Comparison of ENCODE assay signal across 9 mouse cellular contexts in genomic region chr17:86905297-86906135, GRCm38 (mm10). TPM values are rescaled to one million over a fixed set of nuclear protein-coding genes. Genes with fewer than 3 reads are reported as not detected.
A peak's percentile ranks its signal among the peaks of the same experiment; 100 is the strongest.
DNase-seq lines count a peak whose midpoint lies in the region; ATAC-seq lines count a peak whose summit lies in the region.
"Had no signal": no experiment of that assay in that cellular context is flagged by ENCODE, and none has a peak within 500 bp of the region (broad histone marks: within the 10 kb centered on the region; RNA-seq: fewer than 3 reads in every experiment).

No protein-coding gene starts in this region.

- H3K27me3 ChIP-seq in midbrain, embryonic 11.5 days (ENCODE audit: control insufficient read depth, insufficient read depth, low read length) = no peaks in the 10 kb centered on the region
- H3K27me3 ChIP-seq in stomach, embryonic 14.5 days (ENCODE audit: control insufficient read depth, insufficient read depth, low read length) = no peaks in the 10 kb centered on the region

- no peaks in the 10 kb centered on the region for H3K36me3 ChIP-seq in midbrain, embryonic 11.5 days (ENCODE audit: control insufficient read depth, insufficient read depth, low read length)
- no peaks in the 10 kb centered on the region for H3K36me3 ChIP-seq in stomach, embryonic 14.5 days (ENCODE audit: control insufficient read depth, insufficient read depth, low read length)

- peak; percentile 77 to 82 for DNase-seq in cerebellum, postnatal 10 days
- DNase-seq in gastrocnemius, postnatal 10 days = peak; percentile 63
- DNase-seq in hindlimb bud, embryonic 11.5 days (ENCODE audit: extremely low spot score, low read depth, low spot score) = peak; percentile 20
- peak; percentile 42 to 53 for DNase-seq in left cerebral cortex, postnatal 25 days (ENCODE audit: low spot score in 2 of 2)
- peak; percentile 91 for DNase-seq in midbrain, embryonic 11.5 days (ENCODE audit: low spot score, missing footprints)

- no peak overlapping the region for H3K4me3 ChIP-seq in midbrain, embryonic 11.5 days (ENCODE audit: low read depth, low read length)
- H3K4me3 ChIP-seq in stomach, embryonic 14.5 days (ENCODE audit: low read depth, low read length) = no peak overlapping the region
- H3K4me3 ChIP-seq: erythroblast, embryonic 14.5 days had no signal

- H3K27ac ChIP-seq in midbrain, embryonic 11.5 days (ENCODE audit: low read depth, low read length) = no peak overlapping the region
- H3K27ac ChIP-seq in stomach, embryonic 14.5 days (ENCODE audit: low read length) = no peak overlapping the region

- peak overlapping the region; percentile 27; the same call in 1 of the 2 replicates for H3K4me2 ChIP-seq in midbrain, embryonic 11.5 days
- H3K4me2 ChIP-seq in stomach, embryonic 14.5 days (replicated peaks; ENCODE audit: low read depth, low read length) = no peak overlapping the region

- ATAC-seq in activated CD4-positive, CD25-positive, alpha-beta regulatory T cell, adult 4 months = peak; percentile 12
- peak; percentile 68 for ATAC-seq in midbrain, embryonic 11.5 days (ENCODE audit: low FRiP score)
- ATAC-seq in stomach, embryonic 14.5 days (ENCODE audit: insufficient number of reproducible peaks, insufficient read depth, low FRiP score, low read depth) = peak; percentile 73; the same call in 1 of the 2 replicates
- ATAC-seq in monocyte, adult 5-6 weeks (replicated peaks; ENCODE audit: insufficient number of reproducible peaks, low FRiP score, low TSS enrichment, poor library complexity, severe bottlenecking) = no peak

- intact Hi-C loops in left cerebral cortex, postnatal 25 days (cut with DNase I) = loop anchor here (1.0 to 5.0 kb wide), 5 partner anchors 83 to 743 kb away; no protein-coding TSS in a partner anchor

- no peaks in the 10 kb centered on the region for H3K9me3 ChIP-seq in midbrain, embryonic 11.5 days (ENCODE audit: control insufficient read depth, low read length)
- H3K9me3 ChIP-seq in stomach, embryonic 14.5 days (ENCODE audit: control insufficient read depth, low read depth, low read length) = no peaks in the 10 kb centered on the region

- H3K4me1 ChIP-seq in midbrain, embryonic 11.5 days (ENCODE audit: control insufficient read depth, insufficient read depth, low read length) = peaks cover 11% of the 10 kb centered on the region
- H3K4me1 ChIP-seq in stomach, embryonic 14.5 days (ENCODE audit: control insufficient read depth, insufficient read depth, low read length) = peaks cover 9% of the 10 kb centered on the region; the same call in 1 of the 2 replicates

- 18% methylated on average over 19 of the region's 19 CpGs for WGBS in midbrain, embryonic 11.5 days
- WGBS in stomach, embryonic 14.5 days = 21% methylated on average over 19 of the region's 19 CpGs

- H3K9ac ChIP-seq in midbrain, embryonic 11.5 days (ENCODE audit: low read length) = peak overlapping the region; percentile 44; the same call in 1 of the 2 replicates
- no peak overlapping the region for H3K9ac ChIP-seq in stomach, embryonic 14.5 days (replicated peaks; ENCODE audit: low read depth, low read length)

RNA-seq across cellular contexts. Expression of gene Tmem247, which starts 11.6 kb away (rescaled TPM):
- polyA plus RNA-seq in activated CD4-positive, CD25-positive, alpha-beta regulatory T cell, adult 4 months (2017; shearing (Covaris generic)) = not detected
- total RNA-seq in gastrocnemius, postnatal 10 days (2021) = not detected
- total RNA-seq in left cerebral cortex, postnatal 25 days (2021) = not detected
- polyA plus RNA-seq in midbrain, embryonic 11.5 days (2014; fragmentation: Nextera tagmentation; extraction: Ambion mirVana) = not detected in 2 replicates
- not detected in 2 replicates for polyA plus RNA-seq in stomach, embryonic 14.5 days (2014; fragmentation: Nextera tagmentation; extraction: Ambion mirVana)
- not detected in 3 replicates for total RNA-seq in monocyte, adult 5-6 weeks (2017)
- polyA plus RNA-seq: erythroblast, embryonic 14.5 days had no signal

RNA-seq across cellular contexts. Expression of gene Atp6v1e2, which starts 42.2 kb away (rescaled TPM):
- polyA plus RNA-seq in activated CD4-positive, CD25-positive, alpha-beta regulatory T cell, adult 4 months (2017; shearing (Covaris generic)) = not detected
- total RNA-seq in gastrocnemius, postnatal 10 days (2021) = not detected
- under 1 TPM in 1 of 2 experiments, not detected in 1; 0.37 TPM for total RNA-seq in left cerebral cortex, postnatal 25 days (2021)
- polyA plus RNA-seq in midbrain, embryonic 11.5 days (2014; fragmentation: Nextera tagmentation; extraction: Ambion mirVana) = 0.14 TPM in 1 of 2 replicates, not detected in the other
- polyA plus RNA-seq in stomach, embryonic 14.5 days (2014; fragmentation: Nextera tagmentation; extraction: Ambion mirVana) = not detected in 2 replicates
- not detected in 3 replicates for total RNA-seq in monocyte, adult 5-6 weeks (2017)
- polyA plus RNA-seq: erythroblast, embryonic 14.5 days had no signal

RNA-seq across cellular contexts. Expression of gene Rhoq, which starts 57.4 kb away (rescaled TPM):
- 1 to 10 TPM; 3.3 to 3.8 TPM for polyA plus RNA-seq in activated CD4-positive, CD25-positive, alpha-beta regulatory T cell, adult 4 months (2017; shearing (Covaris generic))
- total RNA-seq in gastrocnemius, postnatal 10 days (2021) = 100 to 1,000 TPM; 145 to 153 TPM
- total RNA-seq in left cerebral cortex, postnatal 25 days (2021) = 10 to 100 TPM; 29.5 to 43.8 TPM
- 11.8 and 12.3 TPM in 2 replicates for polyA plus RNA-seq in midbrain, embryonic 11.5 days (2014; fragmentation: Nextera tagmentation; extraction: Ambion mirVana)
- 22.1 and 24.3 TPM in 2 replicates for polyA plus RNA-seq in stomach, embryonic 14.5 days (2014; fragmentation: Nextera tagmentation; extraction: Ambion mirVana)
- total RNA-seq in monocyte, adult 5-6 weeks (2017) = 56.4 to 70.3 TPM (median 57.8 TPM) in 3 replicates

Comparison
In these comparisons a context has a peak if more than half of its experiments do, and no peak if none do; other contexts are left out.
1. DNase-seq: peak in every context shown above with its lines; median percentile 91 in midbrain, embryonic 11.5 days; 80 in cerebellum, postnatal 10 days; 63 in gastrocnemius, postnatal 10 days; 48 in left cerebral cortex, postnatal 25 days; 20 in hindlimb bud, embryonic 11.5 days.